Mouse (Mus musculus): ENCODE results near the gene Gramd1b.

DNA sequence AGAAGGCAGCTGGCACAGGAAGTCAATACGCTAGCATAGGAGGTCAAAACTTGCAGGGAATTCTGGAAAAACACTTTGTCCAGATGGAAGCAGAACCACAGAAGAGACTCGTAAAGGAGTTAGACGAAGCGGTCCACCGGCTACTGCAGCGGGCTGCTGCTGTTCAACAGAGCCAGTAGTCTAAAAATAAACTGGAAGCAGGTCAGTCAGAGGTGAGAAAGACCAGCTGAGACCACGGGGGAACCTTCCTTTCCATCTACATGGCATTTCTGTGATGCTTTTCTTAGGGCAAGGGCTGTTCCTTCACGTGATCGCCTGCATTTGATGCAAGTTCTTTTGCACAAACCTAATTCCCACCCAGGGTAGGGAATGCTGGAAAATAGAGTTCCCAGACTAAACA is 285.7 kb downstream of the Gramd1b start:
- no peak for TF ChIP-seq POLR2A (IDR thresholded peaks at IDR 0.05; ENCODE audit: borderline replicate concordance, low read depth, low read length)
- TF ChIP-seq CTCF (IDR thresholded peaks at IDR 0.05; ENCODE audit: low read depth, low read length): no peak

Measured in bone marrow macrophage, adult 2 months (primary cell).